Mouse (Mus musculus) B cell, adult 62 days (primary cell): ENCODE data around the gene Asic2. TPM values are rescaled to one million over a fixed set of nuclear protein-coding genes. Genes with fewer than 3 reads are reported as not detected.

Experiments
- total RNA-seq: library from RNA; stranded (reverse); gene quantifications from 4 replicates; pipeline ENCODE4 v1.2.4, GENCODE M21; 2023

Gene Asic2
- total RNA-seq, result not detected in 4 replicates

DNA sequence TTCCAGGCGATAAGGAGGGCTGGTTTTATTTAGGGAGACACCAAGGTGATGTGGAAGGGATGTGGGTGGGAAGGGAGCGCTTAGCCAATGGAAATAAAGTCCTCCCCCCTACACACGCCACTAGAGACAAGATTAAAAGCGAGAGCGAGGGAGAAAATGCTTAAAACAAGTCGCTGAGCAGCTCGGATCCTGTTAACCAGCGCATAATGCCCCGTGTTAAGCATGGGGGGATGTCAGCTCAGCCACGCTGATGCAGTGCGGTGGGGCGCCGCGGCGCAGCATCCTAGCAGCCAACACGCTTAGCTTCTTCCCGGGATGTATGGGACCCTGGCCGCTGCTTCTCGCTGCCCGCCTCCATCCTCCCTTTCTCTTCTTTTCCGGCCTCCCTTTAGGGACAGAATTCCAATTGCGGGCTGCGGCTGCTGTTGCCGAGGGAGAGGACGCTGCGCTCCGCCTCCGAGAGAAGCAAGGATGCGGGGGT, at the start of gene Asic2:
Asic2 (minus strand) TSS at position 57 of the 481 bp plus-strand sequence.

DNA sequence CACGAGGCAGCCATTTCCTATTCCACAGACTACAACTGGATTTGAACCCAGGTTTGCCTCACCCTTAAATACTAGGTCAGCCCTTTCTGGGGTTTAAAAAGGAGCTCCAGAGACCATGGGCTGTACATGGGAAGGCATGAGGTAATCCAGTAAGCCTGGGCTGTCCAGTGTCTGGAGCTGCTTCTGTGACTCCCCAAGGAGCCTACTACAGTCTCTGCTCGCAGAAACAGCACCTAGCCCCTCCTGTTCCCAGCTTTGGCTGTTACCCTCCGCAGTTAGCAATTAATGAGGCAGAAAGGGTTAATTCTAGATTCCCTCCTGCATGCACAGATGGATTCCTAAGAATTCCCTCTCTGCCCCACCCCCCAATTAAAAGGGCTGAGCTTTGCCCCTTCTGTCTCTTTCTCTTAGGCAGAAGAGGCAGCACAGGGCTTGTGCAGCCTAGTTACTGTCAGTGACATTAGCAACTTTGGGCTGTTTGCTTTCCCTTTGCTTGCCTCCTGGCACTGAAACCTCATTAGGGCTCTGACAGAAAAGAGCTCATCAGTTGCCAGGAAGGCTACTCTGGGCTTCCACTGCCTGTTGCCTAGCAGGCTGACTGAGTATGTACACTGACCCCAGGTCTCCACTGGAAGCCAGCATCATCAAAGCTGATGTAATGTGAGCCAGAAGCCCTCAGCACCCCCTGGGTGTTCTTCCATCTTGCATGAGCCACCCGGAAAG, 107.8 kb downstream of the Asic2 start, which contains the start of gene 5530401A14Rik:
5530401A14Rik (plus strand) TSS at position 424 of the 723 bp plus-strand sequence.

GRCm38 (mm10) chr11:80858065-80858464, 1110.2 kb downstream of the Asic2 start, which contains the start of gene Spaca3:
Gene Spaca3 (plus strand): TSS chr11:80858365.

Other genes with a start within 250 kb of the Asic2 start
- gene 5530401A14Rik, start 107.8 kb downstream of the Asic2 start, total RNA-seq, result not detected in 4 replicates
- not detected in 4 replicates for gene Ccl2, start 67.1 kb upstream of the Asic2 start, total RNA-seq
- not detected in 4 replicates for gene Gm17268, start 70.1 kb upstream of the Asic2 start, total RNA-seq
- gene Ccl7, start 77.3 kb upstream of the Asic2 start, total RNA-seq, result not detected in 4 replicates
- not detected in 4 replicates for gene Ccl11, start 89.4 kb upstream of the Asic2 start, total RNA-seq
- gene Ccl12, start 133.4 kb upstream of the Asic2 start, total RNA-seq, result not detected in 4 replicates
- not detected in 4 replicates for gene Ccl8, start 146.7 kb upstream of the Asic2 start, total RNA-seq